Mouse (Mus musculus) midbrain, embryonic 15.5 days (tissue): Measurements from ENCODE around the gene Ddx56. TPM values are rescaled to one million over a fixed set of nuclear protein-coding genes. Genes with fewer than 3 reads are reported as not detected.

Source experiments
- ATAC-seq: fragments of 200-750 bp; cut with Nextera tagmentation; replicated peaks from 2 replicates; pipeline ENCODE4 v1.8.0; 2017; ENCODE audit warnings: moderate TSS enrichment
- H3K27ac ChIP-seq: fragments of 300-500 bp; sonication (generic); 2 replicates; pipeline ENCODE4 v1.5.1; 2015; ENCODE audit warnings: mild to moderate bottlenecking, inconsistent platforms
- H3K27me3 ChIP-seq: fragments of 300-500 bp; sonication (generic); replicated peaks from 2 replicates; pipeline ENCODE4 v1.6.1; 2015; ENCODE audit warnings: inconsistent platforms
- H3K36me3 ChIP-seq: fragments of 300-500 bp; sonication (generic); replicated peaks from 2 replicates; pipeline ENCODE4 v1.6.1; 2015; ENCODE audit warnings: inconsistent platforms
- H3K4me1 ChIP-seq: fragments of 300-500 bp; sonication (generic); 2 replicates; pipeline ENCODE4 v1.6.1; 2015; ENCODE audit warnings: inconsistent platforms
- H3K4me2 ChIP-seq: fragments of 300-500 bp; sonication (generic); 2 replicates; pipeline ENCODE4 v1.6.1; 2015; ENCODE audit warnings: inconsistent platforms, mild to moderate bottlenecking, moderate library complexity
- H3K4me3 ChIP-seq: fragments of 300-500 bp; sonication (generic); 2 replicates; pipeline ENCODE4 v1.5.1; 2015; ENCODE audit warnings: mild to moderate bottlenecking, inconsistent platforms
- H3K9ac ChIP-seq: fragments of 300-500 bp; sonication (generic); 2 replicates; pipeline ENCODE4 v1.6.1; 2015; ENCODE audit warnings: mild to moderate bottlenecking, inconsistent platforms
- H3K9me3 ChIP-seq: fragments of 300-500 bp; sonication (generic); 2 replicates; pipeline ENCODE4 v1.6.1; 2016; ENCODE audit warnings: inconsistent platforms
- WGBS: fragments of 180-500 bp; shearing (Covaris S2); methylation state at CpG from one replicate; pipeline ENCODE4 v1.1.7; 2015; ENCODE audit warnings: mixed read lengths; 5-methylcytosine and 5-hydroxymethylcytosine counted together
- polyA plus RNA-seq: library from polyadenylated mRNA; unstranded; fragments of >200 nt; fragmentation: Nextera tagmentation; extraction: Ambion mirVana; gene quantifications from 2 replicates; pipeline ENCODE4 v1.2.1, GENCODE M21; 2015

Gene Ddx56
- polyA plus RNA-seq, 1 experiment from 2014 or later = 71.4 TPM

DNA sequence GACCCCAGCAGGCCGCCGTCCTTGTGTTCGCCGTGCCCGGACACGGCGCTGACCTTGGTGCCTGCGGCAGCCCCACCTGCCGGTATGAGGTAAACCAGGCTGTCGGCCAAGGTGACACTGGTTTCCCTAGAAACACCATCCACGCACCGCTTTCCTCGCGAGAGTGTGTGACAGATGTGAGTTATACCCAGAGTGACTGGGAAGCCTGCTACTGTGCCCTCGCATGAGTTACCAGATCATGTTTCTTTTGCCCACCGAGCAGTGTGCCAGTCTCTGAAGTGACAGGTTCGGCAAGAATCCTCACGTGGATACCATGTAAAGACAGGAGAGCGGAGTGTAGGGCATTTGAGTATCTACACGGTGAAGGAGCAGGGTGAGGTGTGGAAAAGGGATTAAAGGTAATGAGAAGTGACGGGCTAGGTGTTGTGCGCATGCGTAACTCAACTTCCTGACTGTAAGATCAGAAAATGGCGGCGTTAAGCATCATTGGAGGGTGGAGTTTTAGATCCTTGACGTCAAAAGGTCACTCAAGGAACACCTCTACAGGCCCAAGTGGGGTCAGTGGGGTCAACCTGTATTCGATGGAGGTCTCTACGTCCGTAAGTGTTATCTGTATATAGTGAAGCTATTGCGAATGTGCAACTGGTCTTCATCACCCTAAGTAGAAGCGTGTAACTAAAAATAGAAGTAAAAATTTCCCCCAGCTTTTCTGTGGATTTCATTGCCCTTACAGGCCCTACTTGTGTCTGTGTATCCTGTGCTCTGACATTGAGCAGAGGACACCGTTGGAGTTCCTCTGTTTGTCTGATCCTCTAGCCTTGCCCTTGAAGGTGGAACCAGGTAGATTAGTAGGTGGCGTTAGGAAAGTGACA lies 24.8 kb upstream of the Ddx56 start:
- 18% methylated on average over 33 of the region's 33 CpGs for WGBS
- H3K27me3 ChIP-seq = no peaks in the 10 kb centered on the region
- peaks cover 9% of the 10 kb centered on the region; the same call in 1 of the 2 replicates for H3K4me1 ChIP-seq
- peak overlapping the region; percentile 81 for H3K4me2 ChIP-seq
- ATAC-seq = peak; percentile 72
- peak overlapping the region; percentile 71 for H3K9ac ChIP-seq
- peak overlapping the region; percentile 96 for H3K4me3 ChIP-seq
- H3K27ac ChIP-seq = peak overlapping the region; percentile 96
- H3K9me3 ChIP-seq = no peaks in the 10 kb centered on the region
- H3K36me3 ChIP-seq = 0 out of 2 replicates have a peak, but pooled peaks cover 3% of the 10 kb centered on the region

DNA sequence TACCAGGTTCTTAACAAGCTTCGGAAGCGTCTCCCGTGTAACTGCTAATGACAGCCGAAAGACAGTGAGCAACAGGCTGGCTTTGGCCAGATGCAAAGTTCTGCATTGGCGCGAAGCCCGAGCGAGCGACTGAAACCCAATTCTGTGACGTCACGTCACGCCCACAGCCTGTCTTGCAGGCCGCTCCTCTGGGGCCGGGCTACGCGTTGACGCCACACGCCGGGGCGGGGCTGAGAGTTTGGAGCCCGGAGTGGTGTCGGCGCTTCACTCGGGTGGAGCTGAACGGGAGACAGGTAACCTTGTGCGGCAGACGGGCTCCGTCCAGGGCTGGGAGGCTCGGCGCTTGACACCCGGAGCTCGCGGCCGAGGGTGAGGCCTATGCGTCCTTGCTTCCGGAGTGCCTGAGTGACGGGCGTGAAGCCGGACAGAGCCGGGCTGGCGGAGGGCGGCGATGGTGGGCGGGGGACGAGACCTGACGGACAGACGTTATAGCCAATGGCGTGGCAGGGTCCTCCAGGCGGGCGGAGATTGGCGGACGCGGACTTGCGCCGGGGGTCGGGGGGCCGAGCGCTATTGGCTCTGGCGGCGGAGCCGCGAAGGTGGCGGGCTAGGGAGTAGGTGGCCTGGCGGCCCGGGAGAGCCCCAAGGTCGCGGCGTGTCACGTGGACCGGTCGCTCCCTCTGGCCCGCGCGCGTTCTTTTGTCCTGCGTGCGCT lies 24.0 kb upstream of the Ddx56 start, which contains the start of gene Ogdh:
Gene Ogdh (plus strand): TSS at position 233 of the 715 bp plus-strand sequence.
- H3K9ac ChIP-seq = peak within 1 kb of the TSS; percentile 71
- no peaks in the 10 kb centered on the region for H3K27me3 ChIP-seq
- peak within 1 kb of the TSS; percentile 96 for H3K4me3 ChIP-seq
- WGBS = under 1% methylated on average over 74 of the region's 77 CpGs
- peak; percentile 98 for ATAC-seq
- peak within 1 kb of the TSS; percentile 96 for H3K27ac ChIP-seq
- no peaks in the 10 kb centered on the region for H3K36me3 ChIP-seq
- peak within 1 kb of the TSS; percentile 81 for H3K4me2 ChIP-seq
- H3K9me3 ChIP-seq = no peaks in the 10 kb centered on the region
- peaks cover 9% of the 10 kb centered on the region; the same call in 1 of the 2 replicates for H3K4me1 ChIP-seq

DNA sequence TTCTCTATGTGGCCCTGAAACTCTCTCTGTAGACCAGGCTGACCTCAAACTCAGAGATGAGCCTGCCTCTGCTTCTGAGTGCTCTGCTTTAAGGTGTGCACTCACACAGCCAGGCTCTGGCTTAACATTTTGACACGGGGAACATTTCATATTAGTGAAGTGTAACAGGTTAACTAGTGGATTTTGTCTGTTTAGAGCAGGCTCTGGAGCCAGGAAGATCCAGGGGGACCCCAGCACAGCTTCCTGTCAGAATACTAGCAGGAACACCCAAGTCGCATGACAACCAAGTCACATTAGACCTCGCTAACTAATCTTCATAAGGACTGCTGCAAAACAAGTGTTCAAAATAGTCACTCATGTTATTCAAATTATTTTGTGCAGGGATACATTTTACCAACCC lies 23.3 kb upstream of the Ddx56 start:
- peak overlapping the region; percentile 71 for H3K9ac ChIP-seq
- H3K27me3 ChIP-seq = no peaks in the 10 kb centered on the region
- no peak for ATAC-seq
- H3K36me3 ChIP-seq = no peaks in the 10 kb centered on the region
- peak overlapping the region; percentile 96 for H3K27ac ChIP-seq
- 20% methylated on average over 3 of the region's 3 CpGs for WGBS
- no peaks in the 10 kb centered on the region for H3K9me3 ChIP-seq
- H3K4me1 ChIP-seq = peaks cover 9% of the 10 kb centered on the region; the same call in 1 of the 2 replicates
- peak overlapping the region; percentile 81 for H3K4me2 ChIP-seq
- H3K4me3 ChIP-seq = peak overlapping the region; percentile 96

DNA sequence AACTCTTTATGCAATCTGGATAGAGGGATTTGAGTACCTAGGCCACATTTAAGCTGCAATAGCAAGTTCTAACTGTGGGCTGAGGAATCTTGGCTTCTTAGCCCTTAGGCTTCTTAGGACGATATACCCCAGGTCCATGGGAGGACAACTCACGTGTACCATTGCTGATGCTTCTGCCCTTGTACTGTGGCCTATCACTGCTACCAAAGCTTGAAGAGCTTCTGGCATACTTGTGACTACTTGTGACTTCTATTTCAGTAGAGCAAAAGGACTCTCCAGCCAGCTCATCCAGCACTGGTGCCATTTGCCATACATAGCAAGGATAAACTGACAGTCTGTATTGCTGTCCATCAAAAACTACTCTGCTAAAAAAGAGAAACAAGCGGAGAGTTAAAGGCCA lies 22.6 kb upstream of the Ddx56 start:
- no peak for ATAC-seq
- 97% methylated on average over 3 of the region's 3 CpGs for WGBS
- Histone ChIP-seq H3K27me3 (no peaks in the 10 kb centered on the region), H3K4me1 (peaks cover 9% of the 10 kb centered on the region; the same call in 1 of the 2 replicates), H3K27ac (no peak overlapping the region), H3K9me3 (no peaks in the 10 kb centered on the region), H3K9ac (no peak overlapping the region), H3K4me2 (no peak overlapping the region), H3K36me3 (no peaks in the 10 kb centered on the region), H3K4me3 (no peak overlapping the region)

DNA sequence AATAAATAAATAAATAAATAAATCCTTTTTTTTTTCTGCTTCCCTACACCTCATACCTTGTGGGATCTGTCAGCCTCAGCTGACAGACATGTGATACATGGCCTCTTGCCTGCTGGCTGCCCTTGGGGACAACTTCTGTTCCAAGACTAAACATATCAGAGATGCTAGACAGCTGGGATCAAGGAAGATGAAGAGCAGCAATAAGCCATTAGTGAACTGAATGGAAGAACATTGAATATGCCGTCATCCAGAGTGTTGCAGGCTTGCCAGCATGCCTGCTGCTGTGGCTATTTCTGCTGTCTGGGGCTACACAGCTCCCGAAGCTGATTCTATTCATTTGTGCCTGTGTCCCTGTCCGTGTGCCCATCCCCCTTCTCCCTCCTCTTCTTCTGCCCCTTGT lies 15.4 kb upstream of the Ddx56 start:
- Histone ChIP-seq H3K4me1 (no peaks in the 10 kb centered on the region), H3K4me3 (no peak overlapping the region), H3K9me3 (no peaks in the 10 kb centered on the region), H3K9ac (no peak overlapping the region), H3K27me3 (no peaks in the 10 kb centered on the region), H3K27ac (no peak overlapping the region), H3K4me2 (no peak overlapping the region), H3K36me3 (no peaks in the 10 kb centered on the region)
- WGBS = 73% methylated on average over 3 of the region's 3 CpGs
- ATAC-seq = no peak

DNA sequence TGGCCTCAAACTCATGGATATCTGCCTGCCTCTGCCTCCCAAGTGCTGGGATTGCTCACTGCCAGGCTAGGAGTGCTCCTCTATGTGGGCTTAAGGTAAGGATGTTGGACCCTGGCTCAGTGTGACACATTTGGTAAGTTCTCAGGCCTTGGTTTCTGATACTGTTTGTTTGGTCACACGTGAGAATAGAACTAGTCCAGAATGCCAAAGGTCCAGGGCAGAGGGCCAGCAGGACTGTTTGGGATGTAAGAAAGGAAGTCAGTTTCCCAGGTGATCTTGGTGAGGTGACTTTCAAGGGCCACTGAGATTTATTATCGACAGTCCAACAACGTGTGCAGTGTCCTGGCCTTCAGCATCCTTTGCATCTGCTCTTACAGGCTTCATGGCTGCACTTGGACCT lies 8.9 kb upstream of the Ddx56 start:
- ATAC-seq = no peak
- H3K9ac ChIP-seq = no peak overlapping the region
- 87% methylated on average over 3 of the region's 3 CpGs for WGBS
- H3K4me1 ChIP-seq = peaks cover 30% of the 10 kb centered on the region
- H3K9me3 ChIP-seq = no peaks in the 10 kb centered on the region
- H3K27me3 ChIP-seq = no peaks in the 10 kb centered on the region
- no peak overlapping the region for H3K27ac ChIP-seq
- no peak overlapping the region for H3K4me2 ChIP-seq
- H3K36me3 ChIP-seq = peaks cover 7% of the 10 kb centered on the region; the same call in 1 of the 2 replicates
- H3K4me3 ChIP-seq = no peak overlapping the region

DNA sequence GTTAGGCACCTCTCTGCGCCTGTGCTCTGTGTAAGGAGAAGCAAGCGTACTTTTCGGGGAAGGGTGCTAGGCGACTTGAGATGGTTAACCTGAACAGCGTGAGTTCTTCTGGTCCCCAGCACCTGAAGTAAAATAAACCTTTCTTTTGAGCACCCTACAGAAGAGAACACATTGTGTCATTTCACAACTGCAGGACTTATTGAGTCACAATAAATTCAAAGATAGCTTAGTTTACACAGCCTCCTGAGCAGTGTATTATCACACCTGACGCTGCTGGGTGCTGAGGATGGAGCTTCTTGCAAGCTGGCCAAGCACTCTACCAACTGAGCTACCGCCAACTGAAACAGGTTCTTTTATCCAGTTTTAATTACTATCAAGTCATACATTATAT lies 7.5 kb upstream of the Ddx56 start:
- peak overlapping the region; percentile 97 for H3K4me3 ChIP-seq
- peaks cover 30% of the 10 kb centered on the region for H3K4me1 ChIP-seq
- H3K9me3 ChIP-seq = no peaks in the 10 kb centered on the region
- no peaks in the 10 kb centered on the region for H3K27me3 ChIP-seq
- peak overlapping the region; percentile 87 for H3K27ac ChIP-seq
- peak overlapping the region; percentile 43 for H3K9ac ChIP-seq
- peaks cover 19% of the 10 kb centered on the region; the same call in 1 of the 2 replicates for H3K36me3 ChIP-seq
- ATAC-seq = no peak
- H3K4me2 ChIP-seq = peak overlapping the region; percentile 88
- WGBS = 25% methylated on average over 7 of the region's 7 CpGs

DNA sequence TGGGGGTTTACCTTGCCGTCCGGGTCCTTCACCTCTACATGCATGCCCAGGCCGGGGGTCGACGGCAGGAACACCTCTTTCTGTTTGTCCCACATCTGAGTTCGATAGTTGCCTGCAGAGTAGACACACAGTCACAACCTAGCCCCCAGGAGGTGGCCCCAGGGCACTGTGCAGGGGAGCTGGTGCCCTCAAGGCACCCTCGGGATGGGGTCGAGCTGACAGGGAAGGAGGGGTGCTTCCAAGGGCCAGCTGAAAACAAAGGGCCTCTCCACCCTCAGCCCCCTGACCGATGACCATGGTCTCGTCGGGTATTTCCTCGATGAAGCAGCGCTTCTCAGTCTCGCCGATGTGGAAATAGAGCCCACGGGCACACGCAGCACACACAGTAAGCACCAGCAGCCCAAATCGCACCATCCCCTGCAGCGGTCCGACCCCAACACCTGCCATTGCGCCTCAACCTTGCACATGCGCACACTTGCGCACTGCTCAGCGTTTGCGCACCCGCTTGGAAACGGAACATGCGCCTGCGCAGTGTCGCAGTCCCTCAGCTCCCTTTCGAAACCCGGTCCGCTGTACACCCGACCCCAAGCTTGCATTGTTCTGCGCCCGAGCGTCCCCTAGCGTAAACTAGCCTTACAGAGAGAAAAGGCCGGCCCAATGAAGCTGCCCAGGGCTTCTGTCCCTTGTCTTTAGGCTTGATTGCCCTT lies 7.0 kb upstream of the Ddx56 start, which contains the start of gene Tmed4:
Gene Tmed4 (minus strand): TSS at position 484 of the 707 bp plus-strand sequence.
- Histone ChIP-seq H3K4me3 (peak within 1 kb of the TSS; percentile 97), H3K4me2 (peak within 1 kb of the TSS; percentile 88), H3K9ac (peak within 1 kb of the TSS; percentile 96), H3K27me3 (no peaks in the 10 kb centered on the region), H3K36me3 (peaks cover 22% of the 10 kb centered on the region; the same call in 1 of the 2 replicates), H3K27ac (peak within 1 kb of the TSS; percentile 87), H3K9me3 (no peaks in the 10 kb centered on the region), H3K4me1 (peaks cover 30% of the 10 kb centered on the region)
- peak; percentile 97 for ATAC-seq
- under 1% methylated on average over 39 of the region's 39 CpGs for WGBS

DNA sequence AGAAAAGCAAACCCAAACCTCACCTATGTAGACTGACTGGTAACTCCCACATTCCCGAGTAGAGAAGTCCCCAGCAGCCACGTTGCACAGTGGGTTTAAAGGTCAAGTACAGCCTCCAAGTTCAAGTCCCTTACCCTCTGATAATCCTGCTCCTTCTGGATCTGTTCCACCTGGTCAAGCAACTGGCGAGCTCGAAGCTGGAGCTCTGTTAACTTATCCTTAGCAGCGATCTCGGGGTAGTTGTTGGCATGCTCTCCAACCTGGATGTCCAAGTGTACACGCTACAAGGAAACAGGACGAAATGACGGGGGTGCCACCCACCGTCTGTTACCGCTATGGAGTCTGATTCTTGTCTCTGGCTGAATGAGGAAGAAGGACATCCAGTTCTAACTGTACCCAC lies 6.0 kb upstream of the Ddx56 start:
- H3K4me1 ChIP-seq = peaks cover 30% of the 10 kb centered on the region
- ATAC-seq = no peak
- peak overlapping the region; percentile 96 for H3K9ac ChIP-seq
- H3K9me3 ChIP-seq = no peaks in the 10 kb centered on the region
- 0 out of 2 replicates have a peak overlapping the region, but pooled peaks have one; percentile 87 for H3K27ac ChIP-seq
- 62% methylated on average over 11 of the region's 11 CpGs for WGBS
- peak overlapping the region; percentile 88 for H3K4me2 ChIP-seq
- H3K27me3 ChIP-seq = no peaks in the 10 kb centered on the region
- H3K4me3 ChIP-seq = peak overlapping the region; percentile 97
- peaks cover 26% of the 10 kb centered on the region for H3K36me3 ChIP-seq

DNA sequence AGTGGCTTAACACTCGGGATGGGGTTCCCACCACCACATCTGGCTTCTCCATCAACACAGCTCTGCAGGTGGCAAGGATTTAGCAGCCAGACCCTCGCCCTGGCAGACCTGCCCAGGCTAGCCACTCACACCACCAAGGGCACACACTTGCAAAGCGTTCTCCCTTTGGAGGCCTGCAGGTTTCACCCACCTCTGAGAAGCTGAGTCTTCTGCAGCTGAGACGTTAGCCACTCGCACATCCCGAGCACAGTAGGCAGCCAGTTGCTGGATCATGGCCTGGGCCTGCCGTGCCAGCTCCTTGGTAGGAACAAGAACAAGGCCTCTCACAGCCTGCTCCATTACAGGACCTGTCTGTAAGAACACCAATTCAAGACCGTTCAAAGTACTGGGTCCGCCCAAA lies 951 bp downstream of the Ddx56 start:
- peak overlapping the region; percentile 72 for H3K9ac ChIP-seq
- H3K27ac ChIP-seq = no peak overlapping the region
- H3K36me3 ChIP-seq = peaks cover 50% of the 10 kb centered on the region
- H3K4me2 ChIP-seq = peak overlapping the region; percentile 83
- H3K4me1 ChIP-seq = peaks cover 18% of the 10 kb centered on the region
- WGBS = 75% methylated on average over 9 of the region's 9 CpGs
- H3K4me3 ChIP-seq = peak overlapping the region; percentile 64
- no peaks in the 10 kb centered on the region for H3K9me3 ChIP-seq
- no peak for ATAC-seq
- H3K27me3 ChIP-seq = no peaks in the 10 kb centered on the region

DNA sequence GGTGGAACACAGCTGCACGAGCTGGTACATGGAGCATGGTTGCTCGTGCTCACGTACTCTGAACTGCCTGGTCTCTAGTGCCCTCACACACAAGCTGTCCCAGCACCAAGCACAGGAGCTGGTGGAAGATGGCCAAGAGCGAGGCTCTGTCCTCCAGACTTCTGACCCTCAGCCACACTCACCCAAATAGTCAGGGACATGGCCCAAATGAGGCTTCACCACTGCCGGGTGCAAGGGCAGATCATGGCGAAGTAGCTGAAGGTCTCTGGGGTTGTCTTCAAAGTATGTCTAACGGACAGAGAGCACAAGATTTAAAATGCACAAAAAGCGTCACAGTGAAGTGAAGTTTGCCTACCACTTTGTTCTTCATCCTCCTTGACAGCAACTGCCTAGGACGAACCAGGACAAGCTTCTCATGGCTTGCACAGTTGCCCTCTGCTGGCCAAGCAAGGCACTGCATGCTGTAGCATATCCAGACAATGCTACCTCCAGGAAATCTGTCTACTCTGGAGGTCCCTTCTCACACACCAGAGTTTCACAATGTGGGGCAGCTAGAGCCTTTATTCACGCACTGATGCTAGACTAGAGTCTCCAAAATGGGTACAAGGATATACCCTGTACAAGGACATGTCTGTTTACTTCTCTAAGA lies 6.0 kb downstream of the Ddx56 start:
- Histone ChIP-seq H3K9ac (no peak overlapping the region), H3K27me3 (no peaks in the 10 kb centered on the region), H3K9me3 (no peaks in the 10 kb centered on the region), H3K27ac (no peak overlapping the region), H3K4me2 (no peak overlapping the region), H3K36me3 (peaks cover 61% of the 10 kb centered on the region), H3K4me3 (no peak overlapping the region), H3K4me1 (peaks cover 6% of the 10 kb centered on the region)
- 73% methylated on average over 10 of the region's 10 CpGs for WGBS
- peak; percentile 21; the same call in 1 of the 2 replicates for ATAC-seq
